Mouse (Mus musculus): ENCODE measurements around the gene Bicral.
"Not testable (repeated sequence)": the region's sequence is repeated elsewhere in the genome, so short reads cannot be mapped to it uniquely, and the experiment has no call there.

Bicral gene

DNA sequence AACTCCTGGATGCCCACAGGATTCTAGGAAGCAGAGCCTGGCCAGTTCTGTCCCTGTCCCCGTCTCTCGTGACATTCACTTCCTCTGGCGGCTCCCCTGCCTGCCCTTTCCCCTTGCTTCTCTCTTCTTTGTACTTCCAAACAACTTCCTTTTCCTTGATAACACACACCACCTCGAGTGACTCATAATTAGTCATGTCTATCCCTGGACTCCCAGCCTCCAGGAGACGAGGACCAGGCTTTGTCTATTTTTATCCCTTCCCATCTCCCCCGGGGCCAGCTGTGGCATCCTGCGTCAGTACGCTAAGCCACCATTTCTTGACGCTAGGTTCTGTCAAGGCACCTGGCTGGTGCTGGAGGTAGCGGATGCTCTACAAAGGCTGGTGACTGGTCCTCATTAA lies 15.9 kb upstream of the Bicral start:
- no peak for DNase-seq

DNA sequence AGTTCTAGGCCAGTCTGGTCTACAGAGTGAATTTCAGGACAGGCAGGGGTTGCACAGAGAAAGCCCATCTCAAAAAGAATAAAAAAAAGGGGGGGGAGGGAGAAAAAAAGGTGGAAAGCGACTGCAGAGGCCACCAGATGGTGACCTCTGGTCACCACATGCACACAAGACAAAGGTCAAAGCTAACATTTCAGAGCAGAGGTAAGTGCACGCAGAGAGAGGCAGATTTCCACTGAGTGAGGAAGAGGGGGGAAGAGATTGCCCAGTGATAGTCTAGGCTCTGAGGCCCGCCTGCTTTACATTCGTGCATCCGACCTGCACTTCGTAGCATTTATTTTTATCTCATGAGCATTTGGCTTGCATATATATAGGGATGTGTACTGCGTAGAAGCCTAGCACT lies 14.5 kb upstream of the Bicral start:
- DNase-seq = no peak

DNA sequence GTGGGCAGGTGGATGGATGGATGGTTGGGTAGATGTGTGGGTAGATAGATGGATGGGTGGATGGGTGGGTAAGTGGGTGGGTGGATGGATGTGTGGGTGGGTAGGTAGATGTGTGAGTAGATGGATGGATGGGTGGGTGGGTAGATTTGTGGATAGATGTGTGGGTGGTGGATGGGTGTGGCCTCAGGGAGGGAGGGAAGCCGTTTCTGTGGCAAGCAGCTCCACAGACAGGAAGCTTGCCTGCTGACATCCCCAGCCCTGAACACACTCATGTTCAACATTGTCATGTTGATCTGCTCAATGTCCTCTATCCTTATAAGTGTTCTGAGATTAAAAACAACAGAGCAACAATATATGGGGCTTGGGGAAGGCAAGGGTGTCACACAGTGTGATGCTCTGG lies 12.6 kb upstream of the Bicral start:
- no peak for DNase-seq

DNA sequence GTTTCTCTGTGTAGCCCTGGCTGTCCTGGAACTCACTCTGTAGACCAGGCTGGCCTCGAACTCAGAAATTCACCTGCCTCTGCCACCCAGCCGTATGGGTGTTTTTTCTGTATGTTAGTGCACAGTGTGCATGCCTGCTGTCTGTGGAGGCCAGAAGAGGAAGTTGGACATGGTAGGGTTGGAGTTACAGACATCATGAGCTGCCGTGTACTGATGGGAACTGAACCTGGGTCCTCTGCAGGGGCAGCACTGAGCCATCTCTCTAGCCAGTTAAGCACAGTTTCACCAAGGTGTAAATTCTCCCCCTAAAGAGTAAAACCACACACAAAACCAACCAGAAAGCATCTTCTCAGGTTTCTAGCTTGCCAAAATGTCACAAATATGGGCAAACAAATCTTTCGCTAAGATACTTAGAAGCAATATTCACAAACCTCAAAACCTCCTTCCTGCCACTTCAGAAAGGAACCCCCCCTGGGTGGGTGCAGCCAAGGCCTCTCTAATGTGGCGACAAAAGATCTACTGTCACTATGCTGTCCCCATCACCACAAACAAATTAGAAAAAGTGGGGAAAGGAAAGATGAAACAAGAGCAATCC lies 12.0 kb upstream of the Bicral start:
- DNase-seq = peak in 1 of 2 experiments; percentile 53

DNA sequence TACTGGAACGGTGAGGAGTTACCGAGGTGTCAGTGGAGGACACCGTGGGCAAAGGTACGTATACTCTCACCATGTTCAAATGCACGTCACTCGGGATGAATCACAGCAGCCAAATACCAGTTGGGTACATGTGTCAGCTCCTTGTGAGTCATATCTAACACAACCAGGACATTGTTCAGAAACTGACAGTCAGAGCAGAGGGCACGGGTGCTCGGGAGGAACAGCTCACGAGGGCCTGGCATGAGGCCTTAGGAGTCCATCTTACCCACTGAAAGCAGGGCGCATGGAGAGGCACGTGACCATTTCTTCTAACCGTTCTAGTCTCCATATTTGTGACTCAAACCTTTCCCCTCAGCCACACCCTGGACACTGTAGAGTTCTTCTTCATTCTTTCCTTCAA lies 8.6 kb upstream of the Bicral start:
- DNase-seq = no peak

DNA sequence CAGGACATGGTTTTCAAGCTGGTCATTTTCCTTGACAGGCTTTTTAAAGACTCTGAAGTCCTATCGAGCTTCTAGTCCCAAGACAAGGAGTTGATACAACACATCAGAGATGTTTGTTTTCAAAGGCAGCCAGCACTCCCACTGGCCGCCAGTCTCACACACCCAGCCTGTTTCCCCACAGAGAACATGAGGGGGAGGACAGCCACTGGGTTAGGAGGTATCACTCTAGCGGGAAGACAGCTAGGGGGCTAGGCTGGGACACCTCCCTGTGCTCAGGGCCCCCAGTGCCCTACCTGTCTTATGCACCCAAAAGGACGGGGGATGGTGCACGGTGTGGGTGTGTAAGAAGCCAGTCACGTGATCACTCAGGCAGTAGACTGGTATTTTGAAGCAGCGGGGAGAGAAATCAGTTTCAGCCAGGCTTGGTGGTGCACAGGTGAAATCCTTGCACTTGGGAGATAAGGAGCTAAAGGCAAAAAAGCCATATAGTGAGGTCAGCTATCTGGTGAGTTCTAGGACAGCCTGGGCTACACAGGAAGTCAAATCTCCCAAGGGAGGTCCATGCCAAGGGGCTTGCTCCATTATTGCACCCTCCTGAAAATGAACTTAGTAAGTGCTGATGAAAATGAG lies 6.4 kb upstream of the Bicral start:
- no peak for DNase-seq

DNA sequence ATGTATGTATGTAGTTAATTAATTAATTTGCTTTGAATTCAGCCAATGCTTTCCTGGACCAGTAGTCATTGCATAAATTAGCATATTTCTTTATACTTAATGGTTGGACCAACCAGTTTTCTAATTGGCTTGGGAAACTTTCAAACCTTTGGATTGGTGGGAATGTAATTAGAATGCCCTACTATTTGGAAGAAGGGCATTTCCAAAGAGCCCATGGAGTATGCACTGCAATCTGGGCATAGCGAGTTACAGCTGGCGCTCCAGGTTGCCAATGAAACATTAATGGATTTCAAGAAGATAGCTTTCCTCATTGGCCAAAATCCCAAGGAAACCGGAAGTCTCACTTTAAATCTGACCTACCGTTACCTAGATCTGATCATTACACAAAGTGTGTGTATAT lies 1.8 kb upstream of the Bicral start:
- no peak for DNase-seq

DNA sequence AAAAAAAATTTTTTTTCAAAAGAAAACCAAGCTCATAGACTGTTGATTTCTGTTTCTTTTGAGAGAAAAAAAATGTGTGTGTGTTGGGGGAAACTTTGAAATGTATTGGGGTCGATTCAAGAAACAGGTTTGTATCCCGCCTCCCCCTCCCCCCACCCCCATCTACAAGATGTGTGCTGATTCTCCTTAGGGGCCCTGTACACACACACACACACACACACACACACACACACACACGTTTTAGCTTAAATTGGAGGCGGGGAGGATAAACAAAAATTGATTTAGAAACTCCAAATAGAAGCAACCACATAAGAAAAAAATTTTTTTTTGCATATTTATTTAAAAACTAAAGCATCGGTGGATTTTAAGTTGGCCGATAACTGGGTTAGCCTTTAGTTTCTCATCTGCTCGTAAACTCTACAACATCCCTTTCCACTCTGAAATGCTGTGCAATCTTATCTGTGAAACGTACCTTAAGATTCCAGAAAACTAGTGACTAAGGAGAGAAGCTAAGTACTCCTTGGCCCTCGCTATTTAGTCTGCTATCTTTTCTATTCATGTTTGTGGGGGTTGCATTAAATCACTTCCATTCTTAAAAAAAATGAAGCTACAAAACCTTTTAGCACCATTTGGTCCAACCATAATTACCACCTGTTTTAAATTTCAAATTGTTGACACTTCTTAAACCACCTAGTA lies 615 bp upstream of the Bicral start:
- DNase-seq = no peak

DNA sequence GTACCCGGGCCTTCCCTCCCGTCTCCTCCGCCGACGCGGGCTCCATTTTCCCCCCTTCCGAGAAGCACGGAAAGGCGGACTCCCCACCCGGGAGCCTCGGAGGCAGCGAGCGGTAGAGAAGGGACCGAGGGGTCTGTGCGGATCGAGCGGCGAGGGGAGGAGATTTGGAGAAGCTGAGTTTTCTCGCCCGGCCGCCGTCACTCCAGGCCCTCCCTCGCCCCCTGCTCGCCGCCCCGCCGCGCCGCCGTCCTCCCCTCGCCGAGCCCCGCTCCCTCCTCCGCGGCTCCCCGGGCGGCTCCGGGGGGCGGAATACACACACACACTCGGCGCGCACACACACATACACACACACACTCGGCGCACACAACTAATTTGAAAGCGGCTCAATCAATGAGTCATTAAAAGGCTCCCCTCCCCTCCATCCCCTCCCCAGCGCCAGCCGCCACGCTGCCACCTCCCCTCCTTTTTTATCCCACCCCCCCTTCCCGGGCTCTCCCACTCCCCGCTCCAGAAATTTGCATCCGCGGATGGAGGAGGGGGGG lies 850 bp downstream of the Bicral start:
- peak; percentile 37 to 57 for DNase-seq

DNA sequence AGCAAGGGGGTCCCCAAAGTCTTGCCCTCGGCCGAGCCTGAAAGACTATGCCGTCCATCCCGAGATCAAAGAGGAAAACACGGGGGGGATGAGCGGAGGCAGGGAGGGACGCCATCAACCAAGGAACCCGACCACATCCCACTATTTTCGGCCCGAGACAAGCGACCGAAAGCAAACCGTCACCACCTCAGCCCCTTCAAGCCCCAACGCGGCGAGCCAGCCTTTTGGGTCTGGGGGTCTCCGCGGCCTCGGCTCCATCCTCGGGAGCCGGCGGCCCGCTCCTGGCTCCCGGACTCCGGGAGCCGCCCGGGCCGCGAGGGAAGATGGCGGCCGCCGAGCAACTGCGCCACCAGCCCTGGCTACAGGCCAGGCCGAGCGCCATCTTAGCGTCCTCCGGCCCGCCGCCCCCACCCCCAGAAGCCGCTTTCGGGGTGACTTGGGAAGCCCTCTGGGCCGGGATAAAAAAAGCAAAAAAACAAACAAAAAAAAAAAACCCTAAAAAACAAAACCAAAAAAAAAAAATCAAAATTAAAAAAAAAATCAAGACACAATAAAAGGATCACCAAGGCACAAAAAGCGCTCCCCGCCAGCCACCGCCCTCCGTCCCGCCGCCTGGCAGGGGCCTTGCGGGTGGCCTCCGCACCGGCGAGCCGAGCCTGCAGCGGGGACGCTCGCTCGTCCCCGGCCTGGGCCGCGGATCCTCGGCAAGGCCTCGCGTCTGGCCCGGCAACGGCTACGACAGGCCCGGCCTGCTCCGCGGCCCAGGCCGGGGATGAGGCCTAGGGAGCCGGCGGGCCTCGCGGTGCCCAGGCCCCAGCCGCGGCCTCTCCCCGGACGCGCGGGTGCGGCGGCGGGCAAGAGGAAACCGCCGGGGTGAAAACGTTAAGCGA lies 1.6 kb downstream of the Bicral start:
- DNase-seq = peak; percentile 46 to 51

DNA sequence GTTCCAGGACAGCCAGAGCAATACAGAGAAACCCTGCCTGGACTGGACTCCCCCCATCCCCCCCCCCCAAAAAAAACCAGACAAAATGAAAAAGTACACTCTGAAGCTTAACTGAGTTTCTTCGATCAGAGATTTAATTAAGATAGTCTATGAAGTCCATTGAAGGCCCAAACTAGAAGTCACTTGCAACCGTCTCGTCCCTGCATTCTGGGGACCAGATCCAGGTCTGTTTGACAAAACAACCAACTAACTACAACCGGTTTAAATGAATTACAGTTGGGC lies 2.2 kb downstream of the Bicral start:
- no peak for DNase-seq

DNA sequence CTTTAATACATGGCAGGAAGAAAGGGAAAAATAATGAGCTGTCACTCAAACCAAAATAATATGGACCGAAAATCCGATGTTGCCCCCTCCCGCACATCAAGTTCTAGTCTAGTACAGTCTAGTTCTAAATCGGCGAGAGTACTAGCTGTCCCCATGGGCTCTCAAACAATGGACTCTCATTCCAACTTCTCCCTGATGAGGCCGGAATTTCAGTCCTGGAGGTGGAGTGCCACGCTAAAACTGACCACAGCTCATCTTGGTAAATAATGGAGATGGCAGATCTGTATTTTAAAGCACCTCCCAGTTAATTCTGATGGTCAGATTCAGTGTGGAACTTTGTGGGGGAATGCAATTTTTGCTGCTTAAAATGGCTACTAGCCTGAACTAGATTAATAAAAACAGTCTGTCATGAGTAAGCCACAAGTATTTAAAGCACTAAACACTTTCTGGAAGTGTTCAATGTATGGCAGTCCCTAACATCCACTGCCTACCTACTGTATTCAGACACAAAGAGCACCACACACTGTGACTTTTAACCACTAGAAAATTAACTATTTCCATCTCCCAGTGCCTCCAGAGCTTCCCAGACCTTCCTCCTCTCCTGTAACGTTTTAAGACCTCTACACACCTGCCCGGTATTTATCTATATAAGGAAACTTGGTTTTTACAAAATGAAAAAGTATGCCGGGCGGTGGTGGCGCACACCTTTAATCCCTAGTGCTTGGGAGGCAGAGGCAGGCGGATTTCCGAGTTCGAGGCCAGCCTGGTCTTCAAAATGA lies 2.8 kb downstream of the Bicral start:
- no peak for DNase-seq

DNA sequence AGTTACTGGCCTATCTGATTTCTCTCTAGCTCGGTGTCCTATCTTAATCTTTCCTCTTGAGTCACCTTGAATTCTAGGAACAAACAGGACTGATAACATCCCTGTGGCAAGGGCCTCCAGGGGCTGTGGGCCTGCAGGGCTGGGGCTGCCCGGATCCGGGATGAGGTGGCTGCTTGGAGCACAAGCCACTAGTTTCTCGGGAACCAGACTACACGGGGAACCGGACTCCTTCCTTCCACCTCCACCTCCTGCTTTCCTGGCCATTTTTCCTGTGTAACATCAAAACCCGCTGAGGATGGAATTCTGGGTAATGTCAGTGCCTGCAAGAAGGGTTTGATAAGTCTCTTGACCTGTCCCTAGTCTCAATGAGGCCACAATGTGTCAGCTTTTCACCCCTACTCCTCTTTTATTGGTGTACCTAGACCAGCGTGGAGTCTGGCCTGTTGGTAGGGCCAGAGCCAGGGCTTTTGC lies 3.6 kb downstream of the Bicral start:
- no peak for DNase-seq

DNA sequence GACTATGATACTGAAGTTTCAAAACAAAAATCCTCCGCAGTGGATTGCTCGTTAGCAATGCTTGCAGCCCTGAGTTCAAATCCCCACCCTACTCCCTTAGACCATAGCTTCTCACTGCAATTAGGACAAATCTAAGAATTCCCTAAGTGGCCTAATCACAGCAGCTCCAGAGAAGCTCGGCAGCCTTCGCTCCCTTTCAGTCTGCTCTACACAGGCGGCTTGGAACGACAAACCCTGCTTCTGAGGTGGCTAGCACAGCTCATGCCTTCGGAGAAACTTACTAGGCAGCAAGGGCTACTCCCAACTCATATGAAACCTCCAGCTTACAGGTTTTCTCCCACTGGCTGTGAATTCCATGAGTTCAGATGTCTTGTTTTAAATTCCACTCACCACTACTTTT lies 4.2 kb downstream of the Bicral start:
- no peak for DNase-seq

DNA sequence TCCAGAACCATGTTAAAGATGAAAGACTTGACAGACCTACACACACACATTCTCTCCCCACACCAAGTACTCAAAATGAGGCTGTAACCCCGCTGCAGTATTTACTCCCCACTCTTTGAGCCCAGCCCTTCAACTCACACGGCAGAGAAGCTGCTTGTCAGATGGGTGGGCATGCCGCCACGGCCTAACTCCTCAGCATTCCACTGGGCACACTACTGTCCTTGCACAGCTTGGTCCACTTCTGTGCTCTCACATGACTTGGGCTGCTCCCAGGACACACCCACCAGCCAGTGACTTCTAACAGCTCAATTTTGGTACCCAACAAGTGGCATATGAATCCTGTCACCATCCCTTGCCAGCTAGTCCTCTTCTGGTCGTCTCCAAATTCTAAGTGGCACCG lies 5.0 kb downstream of the Bicral start:
- no peak for DNase-seq

DNA sequence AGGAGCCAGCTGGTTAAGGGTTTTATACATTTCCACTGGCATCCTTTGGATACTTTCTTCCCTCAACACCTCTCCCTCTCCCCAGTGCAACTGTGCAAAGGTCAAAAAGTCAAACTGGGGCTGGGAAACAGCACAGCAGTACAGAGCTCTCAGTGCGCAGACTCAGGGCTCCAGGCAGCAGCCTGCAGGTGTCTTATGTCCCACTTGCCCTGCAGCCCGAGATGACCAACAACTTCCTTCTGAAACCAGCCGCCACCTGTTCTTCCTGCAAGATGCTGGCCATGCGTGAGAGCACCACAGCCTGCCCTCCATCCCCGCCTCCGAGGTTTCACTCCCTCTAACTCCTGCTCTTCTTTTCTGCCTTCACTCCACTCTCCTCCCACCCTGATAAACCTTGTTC lies 5.6 kb downstream of the Bicral start:
- peak in 1 of 2 experiments; percentile 42 for DNase-seq

DNA sequence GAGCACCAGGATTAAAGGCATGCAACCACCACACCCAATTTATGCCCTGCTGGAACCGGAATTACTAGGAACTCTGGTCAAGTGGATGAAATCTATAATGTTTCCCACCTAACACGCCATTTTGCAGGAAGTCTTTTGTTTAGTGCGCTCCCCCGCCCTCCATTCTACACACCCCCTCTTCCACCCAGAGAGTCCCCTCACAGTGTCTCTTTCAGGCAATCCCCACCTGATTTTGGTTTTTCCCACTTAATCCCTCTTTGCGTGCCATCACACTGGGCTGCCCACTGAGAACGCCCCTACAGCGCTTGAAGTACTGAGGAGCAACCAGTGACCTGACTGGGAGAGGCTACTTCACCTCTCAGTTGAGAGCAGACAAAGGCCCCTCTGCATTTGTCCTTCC lies 11.1 kb downstream of the Bicral start:
- no peak for DNase-seq

DNA sequence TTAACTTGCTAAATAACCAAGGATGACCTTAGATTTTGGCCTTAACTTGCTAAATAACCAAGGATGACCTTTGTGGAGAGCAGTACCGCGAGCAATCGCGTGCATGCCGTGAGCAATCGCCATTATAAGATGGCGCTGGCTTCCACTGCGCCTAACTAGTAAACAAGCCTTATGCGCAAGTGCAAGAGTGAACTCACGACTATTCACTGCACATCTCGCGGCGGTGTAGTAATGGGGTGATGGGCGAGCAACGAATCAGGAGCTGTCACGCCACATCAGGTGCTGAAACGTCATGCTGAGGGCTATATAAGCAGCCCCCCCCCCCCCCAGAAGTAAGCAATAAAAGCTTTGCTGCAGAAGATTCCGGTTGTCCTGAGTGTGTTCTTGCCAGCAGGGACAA lies 11.7 kb downstream of the Bicral start:
- DNase-seq = not testable (repeated sequence)

DNA sequence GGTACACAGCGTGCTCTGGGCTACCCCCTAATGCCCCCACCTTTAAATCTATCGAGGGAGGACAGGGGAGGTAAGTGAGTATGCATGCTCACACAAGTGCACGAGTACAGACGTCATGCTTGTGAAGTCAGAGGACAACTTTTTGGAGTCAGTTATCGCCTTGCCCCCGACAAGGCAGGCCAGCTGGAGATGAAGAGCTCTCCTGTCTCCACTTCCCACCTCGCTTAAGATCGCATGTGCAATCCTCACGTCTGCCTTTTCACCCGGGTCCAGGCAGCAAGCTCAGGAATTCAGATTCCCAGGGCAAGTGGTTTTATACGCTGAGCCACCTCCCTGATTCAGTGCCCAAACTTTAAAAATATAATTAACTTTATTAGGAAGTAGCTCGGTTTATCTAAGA lies 13.0 kb downstream of the Bicral start:
- no peak for DNase-seq

DNA sequence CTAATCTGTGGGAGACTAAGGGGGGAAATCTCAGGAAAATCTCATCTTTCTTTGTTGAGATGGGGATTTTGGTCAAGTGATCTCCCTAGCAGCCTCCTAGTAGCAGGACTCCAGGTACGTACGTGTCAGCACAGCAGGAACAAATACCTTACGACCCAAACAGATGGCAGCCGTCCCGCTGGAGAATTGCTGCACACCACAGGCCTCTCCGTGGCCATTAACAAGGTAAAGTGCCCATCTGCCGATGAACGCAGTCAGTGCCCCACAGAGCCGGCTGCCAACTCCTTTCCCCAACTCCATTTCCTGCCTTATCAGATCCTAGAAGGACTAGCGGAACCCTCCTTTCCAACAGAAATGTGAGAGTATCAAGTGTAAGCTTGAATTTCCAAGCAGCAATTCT lies 13.5 kb downstream of the Bicral start:
- no peak for DNase-seq

DNA sequence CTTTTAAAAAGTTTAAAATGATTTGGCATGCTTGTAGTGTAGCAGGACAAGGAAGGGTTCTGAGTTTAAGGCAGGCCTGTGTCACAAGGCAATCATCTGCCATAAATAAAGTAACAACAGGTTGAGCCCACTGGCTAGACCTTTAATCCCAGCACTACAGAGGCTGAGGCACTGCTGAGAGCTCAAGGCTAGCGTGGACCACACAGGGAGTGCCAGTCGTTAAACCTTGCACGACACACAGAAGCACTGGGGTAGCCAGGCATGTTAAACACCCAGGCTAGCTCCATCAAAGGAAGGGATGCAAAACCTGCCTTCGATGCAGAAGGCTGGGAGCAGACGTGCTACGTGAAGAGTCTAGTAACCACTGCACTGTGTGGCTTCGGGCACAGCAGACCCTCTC lies 14.6 kb downstream of the Bicral start:
- DNase-seq = no peak

DNA sequence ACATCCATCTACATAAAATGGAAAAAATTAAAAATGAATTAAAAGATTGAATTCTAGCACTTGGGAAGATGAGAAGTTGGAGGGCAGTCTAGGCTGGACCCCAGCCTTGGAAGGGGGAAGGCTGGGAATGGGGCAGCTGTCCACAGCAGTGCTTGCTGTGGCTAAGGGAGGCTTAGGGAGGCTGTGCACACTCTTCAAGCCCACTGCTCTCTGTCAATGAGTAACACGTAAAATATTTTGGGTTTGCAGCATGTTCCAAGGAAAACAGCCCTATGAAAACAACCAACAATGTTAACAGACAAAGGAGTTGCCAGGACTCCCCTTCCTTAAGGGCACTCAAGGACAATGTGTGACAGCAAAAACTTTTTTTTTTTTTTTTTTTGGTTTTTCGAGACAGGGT lies 15.3 kb downstream of the Bicral start:
- no peak for DNase-seq
